ENCODE assay signal across 3 mouse cellular contexts in genomic region chr15:83062582-83062981, GRCm38 (mm10). TPM values are rescaled to one million over a fixed set of nuclear protein-coding genes. Genes with fewer than 3 reads are reported as not detected.
A peak's percentile ranks its signal among the peaks of the same experiment; 100 is the strongest.
DNase-seq lines count a peak whose midpoint lies in the region; ATAC-seq and TF ChIP-seq lines count a peak whose summit lies in the region.
"Not testable (repeated sequence)": the region's sequence is repeated elsewhere in the genome, so short reads cannot be mapped to it uniquely, and the experiment has no call there.
"Had no signal": no experiment of that assay in that cellular context is flagged by ENCODE, and none has a peak within 500 bp of the region (broad histone marks: within the 10 kb centered on the region; RNA-seq: fewer than 3 reads in every experiment).

No protein-coding gene starts in this region.

- not testable (repeated sequence) for TF ChIP-seq RAD21 in MEL (IDR thresholded peaks at IDR 0.05; ENCODE audit: low read depth, low read length)

- not testable (repeated sequence) for H3K79me2 ChIP-seq in MEL (ENCODE audit: control insufficient read depth, insufficient read depth, low read length, poor library complexity)

- not testable (repeated sequence) for H3K4me2 ChIP-seq in midbrain, embryonic 11.5 days

- not testable (repeated sequence) for H3K9me3 ChIP-seq in MEL (replicated peaks; ENCODE audit: insufficient read depth, low read length); midbrain, embryonic 11.5 days (ENCODE audit: control insufficient read depth, low read length)

- not testable (repeated sequence) for DNase-seq in MEL (ENCODE audit: low read depth, low spot score)
- peak; percentile 6 for DNase-seq in midbrain, embryonic 11.5 days (ENCODE audit: low spot score, missing footprints)

- TF ChIP-seq POLR2A in MEL (IDR thresholded peaks at IDR 0.05; ENCODE audit: control insufficient read depth in 1 of 2, insufficient read depth in 1 of 2, low read depth in 1 of 2, low read length in 2 of 2, poor library complexity in 1 of 2): not testable (repeated sequence)

- not testable (repeated sequence) for ATAC-seq in midbrain, embryonic 11.5 days (ENCODE audit: low FRiP score)

- 93% methylated on average over 2 of the region's 2 CpGs for WGBS in midbrain, embryonic 11.5 days

- H3K4me1 ChIP-seq in MEL (ENCODE audit: control insufficient read depth in 1 of 2, insufficient read depth in 2 of 2, low read length in 2 of 2); midbrain, embryonic 11.5 days (ENCODE audit: control insufficient read depth, insufficient read depth, low read length): not testable (repeated sequence)

- not testable (repeated sequence) for H3K27ac ChIP-seq in MEL (ENCODE audit: control insufficient read depth, low read depth, low read length); midbrain, embryonic 11.5 days (ENCODE audit: low read depth, low read length)

- not testable (repeated sequence) for H3K36me3 ChIP-seq in MEL (ENCODE audit: control insufficient read depth in 1 of 2, insufficient read depth in 2 of 2, low read length in 2 of 2); midbrain, embryonic 11.5 days (ENCODE audit: control insufficient read depth, insufficient read depth, low read length)

- TF ChIP-seq EP300 in MEL (IDR thresholded peaks at IDR 0.05; ENCODE audit: low read depth in 1 of 2, low read length in 2 of 2): peak; percentile 54 to 55; a peak in 3 of 4 replicates

- not testable (repeated sequence) for H3K4me3 ChIP-seq in MEL (ENCODE audit: control insufficient read depth in 1 of 2, insufficient read depth in 1 of 2, low read depth in 2 of 2, low read length in 2 of 2); midbrain, embryonic 11.5 days (ENCODE audit: low read depth, low read length)

- not testable (repeated sequence) for H3K9ac ChIP-seq in MEL (ENCODE audit: control insufficient read depth, low read depth, low read length, poor library complexity, severe bottlenecking); midbrain, embryonic 11.5 days (ENCODE audit: low read length)

- not testable (repeated sequence) for H3K27me3 ChIP-seq in MEL (ENCODE audit: control insufficient read depth in 1 of 2, insufficient read depth in 2 of 2, low read length in 2 of 2); midbrain, embryonic 11.5 days (ENCODE audit: control insufficient read depth, insufficient read depth, low read length)

- TF ChIP-seq CTCF in MEL (IDR thresholded peaks at IDR 0.05 in 2 of 3, conservative IDR thresholded peaks at IDR 0.05 in 1 of 3; ENCODE audit: control insufficient read depth in 1 of 3, insufficient read depth in 1 of 3, low read depth in 2 of 3, low read length in 3 of 3, poor library complexity in 1 of 3, severe bottlenecking in 1 of 3): not testable (repeated sequence)

TF ChIP-seq in MEL, 35 proteins besides CTCF, POLR2A, EP300 and RAD21:
- TF ChIP-seq RCOR1 (IDR thresholded peaks at IDR 0.05; ENCODE audit: low read depth, low read length): peak; percentile 19; the same call in 1 of the 2 replicates
- TF ChIP-seq ZNF384 (IDR thresholded peaks at IDR 0.05; ENCODE audit: low read depth, low read length): peak; percentile 75
- peak; percentile 43; the same call in 1 of the 2 replicates for TF ChIP-seq GATA1 (IDR thresholded peaks at IDR 0.05; ENCODE audit: low read depth, low read length)
- peak; percentile 69; the same call in 1 of the 2 replicates for TF ChIP-seq ETS1 (IDR thresholded peaks at IDR 0.05; ENCODE audit: low read depth, low read length)
- TF ChIP-seq TCF12 (IDR thresholded peaks at IDR 0.05; ENCODE audit: low read depth, low read length): peak; percentile 83

RNA-seq across cellular contexts. Expression of gene Serhl, which starts 26.7 kb away (rescaled TPM):
- total RNA-seq in MEL (2012; rRNA removed): 19.5 and 19.6 TPM in 2 replicates
- 10 to 100 TPM in 1 of 2 experiments, not detected in 1; 57.3 TPM for polyA plus RNA-seq in MEL (2012; ENCODE audit: insufficient read depth in 1 of 2, insufficient read length in 2 of 2, low read depth in 1 of 2, low replicate concordance in 2 of 2, missing spikeins in 1 of 2)
- 46.9 and 47.0 TPM in 2 replicates for polyA plus RNA-seq in midbrain, embryonic 11.5 days (2014; fragmentation: Nextera tagmentation; extraction: Ambion mirVana)

RNA-seq across cellular contexts. Expression of gene Nfam1, which starts 29.5 kb away (rescaled TPM):
- 4.8 and 7.4 TPM in 2 replicates for total RNA-seq in MEL (2012; rRNA removed)
- 10 to 100 TPM in 1 of 2 experiments, not detected in 1; 10.5 TPM for polyA plus RNA-seq in MEL (2012; ENCODE audit: insufficient read depth in 1 of 2, insufficient read length in 2 of 2, low read depth in 1 of 2, low replicate concordance in 2 of 2, missing spikeins in 1 of 2)
- polyA plus RNA-seq in midbrain, embryonic 11.5 days (2014; fragmentation: Nextera tagmentation; extraction: Ambion mirVana): 3.9 and 4.0 TPM in 2 replicates
- polyA plus RNA-seq: Patski had no signal
